Mouse (Mus musculus) cortical plate, adult 2 months (tissue): Measurements from ENCODE around the gene Hnrnpf.

Experiments used
- CTCF ChIP-seq: fragments of 200-500 bp; IDR thresholded peaks from 2 replicates; pipeline ENCODE4 v1.5.1; 2011; ENCODE audit warnings: mild to moderate bottlenecking, control low read depth, low read length; ENCODE audit not compliant: insufficient read depth; ENCODE audit errors: extremely low read depth
- POLR2A ChIP-seq: fragments of 200-500 bp; IDR thresholded peaks from 2 replicates; pipeline ENCODE4 v1.6.1; 2011; ENCODE audit warnings: mild to moderate bottlenecking, low read length, control low read depth; ENCODE audit not compliant: insufficient read depth; ENCODE audit errors: extremely low read depth

GRCm38 (mm10) chr6:117929945-117930655 is 30.0 kb downstream of the Hnrnpf start:
- TF ChIP-seq CTCF (no peak), POLR2A (no peak)
